In the genomic region with DNA sequence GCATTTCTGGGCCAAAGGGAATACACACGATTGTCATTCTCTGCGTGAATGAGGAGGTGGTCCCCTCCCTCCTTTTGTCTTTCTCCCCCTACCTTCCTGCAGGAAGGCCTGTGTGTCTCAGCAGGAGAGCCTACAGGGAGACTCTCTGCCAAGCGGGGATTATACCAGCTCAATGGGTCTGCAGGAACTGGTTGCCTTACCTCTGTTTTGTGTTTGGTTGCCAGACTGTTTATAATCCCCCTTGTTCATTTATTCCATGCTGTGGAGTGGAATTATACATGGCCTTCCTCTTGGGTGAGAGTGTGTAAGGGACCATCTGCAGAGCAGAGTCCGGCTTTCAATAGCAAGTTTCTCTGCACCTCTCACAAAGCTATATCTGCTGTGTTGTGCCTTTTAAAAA, we compare ENCODE assay signal across 24 mouse cellular contexts. TPM values are rescaled to one million over a fixed set of nuclear protein-coding genes. Genes with fewer than 3 reads are reported as not detected.
DNase-seq lines count a peak whose midpoint lies in the region; ATAC-seq lines count a peak whose summit lies in the region.
"Had no signal": no experiment of that assay in that cellular context is flagged by ENCODE, and none has a peak within 500 bp of the region (broad histone marks: within the 10 kb centered on the region; RNA-seq: fewer than 3 reads in every experiment).

No protein-coding gene starts in this region.

- no peak for DNase-seq in neural tube, embryonic 10.5 days (ENCODE audit: extremely low spot score, low spot score)
- DNase-seq in forebrain, embryonic 14.5 days (ENCODE audit: low spot score) = peak; percentile 75
- no peak for DNase-seq in hindbrain, embryonic 14.5 days (ENCODE audit: low spot score)
- no peak for DNase-seq in adrenal gland, postnatal 10 days
- DNase-seq in thymus, adult 18-20 months = no peak
- no peak for DNase-seq in right cerebral cortex, postnatal 25 days
- DNase-seq: adrenal gland, adult 2 months; embryo, embryonic 11 days; heart, adult 18-20 months; heart, postnatal 36 days; liver, embryonic 13.5 days; lung, embryonic 14.5 days; lung, postnatal 4 days; right cerebral cortex, postnatal 14 days; thymus, adult 2 months had no signal

- H3K27ac ChIP-seq in neural tube, embryonic 13.5 days (replicated peaks) = peak overlapping the region; percentile 52
- peak overlapping the region; percentile 78 for H3K27ac ChIP-seq in forebrain, embryonic 14.5 days (ENCODE audit: low read depth, low read length)
- H3K27ac ChIP-seq in hindbrain, embryonic 14.5 days = peak overlapping the region; percentile 62
- peak overlapping the region; percentile 46 for H3K27ac ChIP-seq in midbrain, embryonic 15.5 days
- H3K27ac ChIP-seq: heart, embryonic 13.5 days; intestine, embryonic 15.5 days; kidney, embryonic 15.5 days; limb, embryonic 13.5 days; liver, embryonic 13.5 days; neural tube, embryonic 12.5 days; stomach, embryonic 15.5 days had no signal

- H3K4me3 ChIP-seq in neural tube, embryonic 13.5 days = no peak overlapping the region
- no peak overlapping the region for H3K4me3 ChIP-seq in forebrain, embryonic 14.5 days (ENCODE audit: low read depth, low read length)
- no peak overlapping the region for H3K4me3 ChIP-seq in hindbrain, embryonic 14.5 days (replicated peaks; ENCODE audit: low read length)
- H3K4me3 ChIP-seq in midbrain, embryonic 15.5 days = no peak overlapping the region
- H3K4me3 ChIP-seq: heart, embryonic 13.5 days; intestine, embryonic 15.5 days; kidney, embryonic 15.5 days; limb, embryonic 13.5 days; liver, embryonic 13.5 days; neural tube, embryonic 12.5 days; stomach, embryonic 15.5 days had no signal

- no peak for ATAC-seq in neural tube, embryonic 13.5 days (ENCODE audit: low read depth)
- ATAC-seq in forebrain, embryonic 14.5 days = peak; percentile 61; the same call in 1 of the 2 replicates
- ATAC-seq in hindbrain, embryonic 14.5 days (ENCODE audit: low FRiP score) = peak; percentile 11; the same call in 1 of the 2 replicates
- peak; percentile 25; the same call in 1 of the 2 replicates for ATAC-seq in midbrain, embryonic 15.5 days (replicated peaks)
- ATAC-seq: intestine, embryonic 15.5 days had no signal

- no peaks in the 10 kb centered on the region for H3K9me3 ChIP-seq in neural tube, embryonic 13.5 days
- H3K9me3 ChIP-seq in forebrain, embryonic 14.5 days (replicated peaks; ENCODE audit: control insufficient read depth, low read length) = no peaks in the 10 kb centered on the region
- no peaks in the 10 kb centered on the region for H3K9me3 ChIP-seq in hindbrain, embryonic 14.5 days (ENCODE audit: control insufficient read depth, low read length)
- H3K9me3 ChIP-seq in midbrain, embryonic 15.5 days = no peaks in the 10 kb centered on the region
- H3K9me3 ChIP-seq: heart, embryonic 13.5 days; intestine, embryonic 15.5 days; kidney, embryonic 15.5 days; liver, embryonic 13.5 days; neural tube, embryonic 12.5 days; stomach, embryonic 15.5 days had no signal

- 19% methylated on average over 4 of the region's 4 CpGs for WGBS in neural tube, embryonic 13.5 days
- 5% methylated on average over 4 of the region's 4 CpGs for WGBS in forebrain, embryonic 14.5 days
- WGBS in hindbrain, embryonic 14.5 days = 13% methylated on average over 4 of the region's 4 CpGs
- WGBS in midbrain, embryonic 15.5 days = 5% methylated on average over 4 of the region's 4 CpGs

- H3K27me3 ChIP-seq in neural tube, embryonic 13.5 days = no peaks in the 10 kb centered on the region
- no peaks in the 10 kb centered on the region for H3K27me3 ChIP-seq in forebrain, embryonic 14.5 days (replicated peaks; ENCODE audit: control insufficient read depth, insufficient read depth, low read length)
- no peaks in the 10 kb centered on the region for H3K27me3 ChIP-seq in hindbrain, embryonic 14.5 days (ENCODE audit: control insufficient read depth, insufficient read depth, low read length)
- H3K27me3 ChIP-seq in midbrain, embryonic 15.5 days (replicated peaks) = no peaks in the 10 kb centered on the region
- H3K27me3 ChIP-seq: heart, embryonic 13.5 days; intestine, embryonic 15.5 days; kidney, embryonic 15.5 days; limb, embryonic 13.5 days; liver, embryonic 13.5 days; neural tube, embryonic 12.5 days; stomach, embryonic 15.5 days had no signal

- H3K36me3 ChIP-seq in neural tube, embryonic 13.5 days = no peaks in the 10 kb centered on the region
- H3K36me3 ChIP-seq in forebrain, embryonic 14.5 days (ENCODE audit: control insufficient read depth, insufficient read depth, low read length) = no peaks in the 10 kb centered on the region
- H3K36me3 ChIP-seq in hindbrain, embryonic 14.5 days (replicated peaks; ENCODE audit: control insufficient read depth, insufficient read depth) = no peaks in the 10 kb centered on the region
- H3K36me3 ChIP-seq in midbrain, embryonic 15.5 days (replicated peaks) = no peaks in the 10 kb centered on the region
- H3K36me3 ChIP-seq: heart, embryonic 13.5 days; intestine, embryonic 15.5 days; kidney, embryonic 15.5 days; limb, embryonic 13.5 days; liver, embryonic 13.5 days; neural tube, embryonic 12.5 days; stomach, embryonic 15.5 days had no signal

- no peak overlapping the region for H3K4me2 ChIP-seq in neural tube, embryonic 13.5 days
- H3K4me2 ChIP-seq in forebrain, embryonic 14.5 days (ENCODE audit: low read length) = no peak overlapping the region
- no peak overlapping the region for H3K4me2 ChIP-seq in hindbrain, embryonic 14.5 days (replicated peaks)
- no peak overlapping the region for H3K4me2 ChIP-seq in midbrain, embryonic 15.5 days
- H3K4me2 ChIP-seq: heart, embryonic 13.5 days; intestine, embryonic 15.5 days; kidney, embryonic 15.5 days; limb, embryonic 13.5 days; liver, embryonic 13.5 days; lung, embryonic 14.5 days; neural tube, embryonic 12.5 days; stomach, embryonic 15.5 days had no signal

- peaks cover 19% of the 10 kb centered on the region for H3K4me1 ChIP-seq in neural tube, embryonic 13.5 days (replicated peaks)
- H3K4me1 ChIP-seq in forebrain, embryonic 14.5 days (ENCODE audit: control insufficient read depth, insufficient read depth, low read length) = peaks cover 29% of the 10 kb centered on the region
- H3K4me1 ChIP-seq in hindbrain, embryonic 14.5 days (replicated peaks; ENCODE audit: control insufficient read depth, insufficient read depth, low read length) = peaks cover 22% of the 10 kb centered on the region
- peaks cover 30% of the 10 kb centered on the region for H3K4me1 ChIP-seq in midbrain, embryonic 15.5 days
- H3K4me1 ChIP-seq: intestine, embryonic 15.5 days; kidney, embryonic 15.5 days; limb, embryonic 13.5 days; liver, embryonic 13.5 days; stomach, embryonic 15.5 days had no signal

- peak overlapping the region; percentile 22; the same call in 1 of the 2 replicates for H3K9ac ChIP-seq in neural tube, embryonic 13.5 days
- H3K9ac ChIP-seq in forebrain, embryonic 14.5 days (ENCODE audit: low read length) = no peak overlapping the region
- peak overlapping the region; percentile 20; the same call in 1 of the 2 replicates for H3K9ac ChIP-seq in hindbrain, embryonic 14.5 days
- no peak overlapping the region for H3K9ac ChIP-seq in midbrain, embryonic 15.5 days
- H3K9ac ChIP-seq: heart, embryonic 13.5 days; intestine, embryonic 15.5 days; kidney, embryonic 15.5 days; limb, embryonic 13.5 days; liver, embryonic 13.5 days; lung, embryonic 14.5 days; neural tube, embryonic 12.5 days; stomach, embryonic 15.5 days had no signal

RNA-seq across cellular contexts. Expression of gene Gpr156, which starts 10.8 kb away (rescaled TPM):
- 6.1 and 6.9 TPM in 2 replicates for polyA plus RNA-seq in neural tube, embryonic 13.5 days (2015; fragmentation: Nextera tagmentation; extraction: Ambion mirVana)
- 4.2 and 5.1 TPM in 2 replicates for polyA plus RNA-seq in forebrain, embryonic 14.5 days (2014; fragmentation: Nextera tagmentation; extraction: Ambion mirVana)
- 3.5 and 3.9 TPM in 2 replicates for polyA plus RNA-seq in hindbrain, embryonic 14.5 days (2014; fragmentation: Nextera tagmentation; extraction: Ambion mirVana)
- 6.2 and 6.4 TPM in 2 replicates for polyA plus RNA-seq in midbrain, embryonic 15.5 days (2015; fragmentation: Nextera tagmentation; extraction: Ambion mirVana)
- total RNA-seq in adrenal gland, postnatal 10 days (2021) = under 1 TPM; 0.24 to 0.48 TPM
- total RNA-seq: gastrocnemius, adult 8-10 months; heart, postnatal 36 days had no signal

RNA-seq across cellular contexts. Expression of gene Lrrc58, which starts 58.9 kb away (rescaled TPM):
- polyA plus RNA-seq in neural tube, embryonic 13.5 days (2015; fragmentation: Nextera tagmentation; extraction: Ambion mirVana) = 54.9 and 59.0 TPM in 2 replicates
- 40.7 and 53.0 TPM in 2 replicates for polyA plus RNA-seq in forebrain, embryonic 14.5 days (2014; fragmentation: Nextera tagmentation; extraction: Ambion mirVana)
- 57.1 and 59.9 TPM in 2 replicates for polyA plus RNA-seq in hindbrain, embryonic 14.5 days (2014; fragmentation: Nextera tagmentation; extraction: Ambion mirVana)
- polyA plus RNA-seq in midbrain, embryonic 15.5 days (2015; fragmentation: Nextera tagmentation; extraction: Ambion mirVana) = 41.6 and 41.9 TPM in 2 replicates
- total RNA-seq in adrenal gland, postnatal 10 days (2021) = 100 to 1,000 TPM; 160 to 216 TPM

Comparison
In these comparisons a context has a peak if more than half of its experiments do, and no peak if none do; other contexts are left out.
1. H3K9ac ChIP-seq: peak in neural tube, embryonic 13.5 days (single experiment) and hindbrain, embryonic 14.5 days (single experiment); none in forebrain, embryonic 14.5 days (single experiment) and midbrain, embryonic 15.5 days (single experiment).
2. Peak in every context shown above with its lines, with median percentiles within 50 percentile points of each other: H3K27ac ChIP-seq.